Mouse (Mus musculus) frontal cortex, postnatal 25 days (tissue): ENCODE data around the gene Trmt10a.
A peak's percentile ranks its signal among the peaks of the same experiment; 100 is the strongest.

Experiments used
- DNase-seq, 2 experiments: peaks; one replicate each; pipeline ENCODE4 v3.0.0; 2022; ENCODE audit warnings: low spot score in 2 of 2

Gene Trmt10a

DNA sequence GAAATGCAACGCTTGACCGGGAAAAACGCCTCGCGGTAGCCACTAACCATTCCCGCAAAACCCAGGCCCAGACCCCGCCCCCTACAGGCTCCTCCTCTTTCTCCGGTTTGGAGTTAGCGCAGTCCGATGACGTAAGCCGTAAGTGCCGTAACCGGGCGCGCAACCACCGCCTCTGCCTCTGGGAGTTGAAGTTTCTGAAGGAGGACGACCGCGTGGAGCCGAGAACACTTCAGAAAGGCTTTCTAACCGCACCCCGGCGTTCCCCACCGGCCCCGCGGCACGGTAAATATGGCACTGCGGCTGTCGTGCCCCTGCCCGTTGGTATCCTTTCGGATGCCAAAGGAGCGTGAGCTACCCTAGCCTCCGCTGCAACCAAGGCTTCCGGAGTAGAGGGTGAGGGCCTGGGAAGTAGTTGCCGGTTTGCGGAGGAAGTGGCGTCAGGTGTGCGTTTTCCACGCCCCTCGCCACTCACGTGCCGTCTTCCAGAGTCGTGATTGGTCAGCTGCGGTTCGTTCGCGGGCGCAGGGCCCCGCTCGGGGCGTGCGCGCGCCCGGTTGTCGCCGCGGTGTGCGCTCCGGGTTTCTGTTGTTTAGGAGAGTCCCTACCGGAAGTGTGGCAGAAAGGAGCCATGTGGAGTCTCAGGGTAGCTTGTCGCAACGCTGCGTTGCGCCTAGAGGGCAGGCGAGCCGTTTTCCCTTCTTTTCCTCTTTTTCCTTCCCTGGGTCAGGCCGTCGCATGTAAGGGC is at the start of gene Trmt10a:
Gene Trmt10a (plus strand): TSS at position 134 of the 745 bp plus-strand sequence.
- peak; percentile 96 to 98 for DNase-seq

DNA sequence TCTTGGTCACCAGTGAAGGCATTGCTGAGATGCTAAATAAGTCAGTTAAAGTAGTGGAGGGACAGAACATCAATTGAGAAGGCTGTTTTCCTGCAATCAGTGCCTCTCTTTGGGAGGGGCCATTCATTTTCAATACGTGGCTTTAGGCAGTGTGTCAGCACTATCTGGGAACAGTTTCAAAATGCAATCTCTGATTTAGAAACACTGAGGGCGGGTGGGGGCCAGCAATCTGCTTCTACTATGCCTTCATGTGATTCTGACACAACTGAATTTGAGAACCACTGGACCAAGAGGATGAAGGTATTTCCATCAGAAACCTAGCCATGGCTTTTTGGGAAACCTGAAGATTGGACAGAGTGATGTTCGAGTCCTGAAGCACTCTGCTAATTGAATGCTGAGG is 47.9 kb upstream of the Trmt10a start:
- DNase-seq: peak; percentile 24 to 28

DNA sequence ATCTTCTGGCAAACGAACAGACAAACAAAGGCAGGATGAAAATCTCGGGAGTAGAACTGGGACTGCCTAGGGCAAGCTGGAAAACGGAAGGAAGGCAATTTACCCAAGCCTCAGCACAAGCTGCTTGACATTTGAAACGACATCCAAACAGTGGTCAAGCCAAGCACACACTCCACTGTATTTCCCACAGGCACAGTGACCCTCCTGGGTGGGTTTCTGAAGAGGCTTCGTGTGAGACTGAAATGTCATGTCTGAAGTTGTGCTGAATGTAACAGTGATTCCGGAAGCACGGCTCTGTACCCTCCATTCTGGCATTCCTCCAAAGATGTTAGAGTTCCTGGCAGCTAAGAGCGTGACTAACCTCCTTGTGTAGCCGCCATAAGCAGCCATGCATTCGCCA is 47.5 kb upstream of the Trmt10a start:
- DNase-seq: no peak

DNA sequence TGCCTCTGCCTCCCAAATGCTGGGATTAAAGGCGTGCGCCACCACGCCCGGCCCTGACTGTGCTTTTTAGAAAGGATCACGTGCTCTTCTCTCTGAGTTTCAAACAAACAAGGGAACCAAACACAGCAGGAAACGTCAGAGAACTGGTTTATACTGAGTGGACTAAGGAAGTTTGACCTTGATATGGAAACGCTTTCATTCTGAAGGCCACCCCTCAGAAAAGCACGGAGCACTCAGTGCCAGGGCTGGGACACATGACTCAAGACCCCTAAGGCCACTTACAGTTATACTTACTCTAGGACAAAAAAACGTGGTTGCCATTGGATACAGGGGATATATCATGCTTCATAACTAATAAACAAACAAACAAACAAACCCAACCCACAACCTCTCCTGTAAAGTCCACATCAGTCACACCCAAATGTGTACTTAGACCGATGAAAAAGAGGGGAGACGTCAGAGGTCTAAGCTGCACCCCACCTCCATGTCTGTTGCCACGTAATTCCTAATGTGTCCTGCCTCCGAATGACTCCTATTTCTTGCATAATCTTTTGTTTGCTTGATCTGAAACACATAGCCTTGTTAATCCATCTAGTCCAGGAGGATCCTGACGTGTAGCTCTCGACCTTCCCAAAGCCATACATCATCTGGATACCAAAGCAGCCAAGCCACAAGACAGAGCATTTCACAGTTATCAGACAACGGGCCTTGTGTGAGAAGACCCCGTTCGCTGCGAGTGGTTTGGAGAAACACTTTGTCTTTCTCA is 46.8 kb upstream of the Trmt10a start:
- DNase-seq: no peak

DNA sequence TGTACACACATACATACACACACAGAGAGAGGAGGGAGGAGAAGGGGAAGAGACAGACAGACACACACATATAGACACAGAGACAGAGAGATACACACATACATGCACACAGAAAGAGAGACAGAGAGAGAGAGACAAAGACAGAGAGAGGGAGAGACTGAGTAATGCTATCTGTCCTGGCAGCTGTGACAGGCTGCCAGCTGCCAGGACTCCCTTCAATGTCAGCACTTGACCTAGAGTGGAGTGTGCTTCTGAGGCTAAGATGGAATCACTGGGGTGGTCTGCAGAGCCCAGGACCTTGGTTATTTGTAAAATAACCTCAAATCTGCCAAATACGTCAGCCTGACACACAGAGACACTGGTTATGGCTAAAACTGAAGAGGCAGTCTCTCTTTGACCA is 45.5 kb upstream of the Trmt10a start:
- DNase-seq: no peak

DNA sequence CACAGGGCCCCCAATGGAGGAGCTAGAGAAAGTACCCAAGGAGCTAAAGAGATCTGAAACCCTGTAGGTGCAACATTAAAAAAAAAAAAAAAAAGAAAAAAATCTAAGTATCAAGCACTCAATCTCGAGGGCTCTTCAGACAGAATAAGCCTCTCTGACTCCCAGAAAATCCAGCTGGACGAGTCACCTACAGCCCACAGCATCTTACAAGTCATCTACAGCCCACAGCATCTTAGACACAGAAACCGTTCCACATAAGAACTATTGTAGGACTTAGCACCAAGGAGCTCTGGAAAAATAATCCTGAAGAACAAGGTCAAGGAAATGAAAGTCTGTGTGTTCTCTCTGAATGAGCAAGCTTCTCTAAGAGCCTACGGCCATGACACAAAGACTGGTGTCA is 41.3 kb upstream of the Trmt10a start:
- no peak for DNase-seq

DNA sequence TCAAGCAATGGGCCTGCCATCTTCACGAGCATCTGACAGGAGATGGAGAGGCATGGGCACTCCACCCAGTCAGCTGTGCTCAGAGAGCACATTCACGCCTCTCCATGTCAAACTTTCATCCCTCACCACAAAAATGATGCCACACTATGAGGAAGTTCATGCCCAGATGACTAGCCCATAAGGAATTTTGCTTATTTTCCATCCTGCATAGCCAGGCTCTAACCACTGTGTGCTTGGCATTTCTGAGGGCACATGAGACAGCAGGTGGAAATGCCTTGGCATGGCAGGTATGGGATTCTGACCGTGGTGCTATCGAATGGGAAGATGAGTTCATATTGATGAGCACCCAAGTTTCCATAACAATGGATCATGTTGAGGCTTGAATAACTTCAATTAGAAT is 39.6 kb upstream of the Trmt10a start:
- no peak for DNase-seq

DNA sequence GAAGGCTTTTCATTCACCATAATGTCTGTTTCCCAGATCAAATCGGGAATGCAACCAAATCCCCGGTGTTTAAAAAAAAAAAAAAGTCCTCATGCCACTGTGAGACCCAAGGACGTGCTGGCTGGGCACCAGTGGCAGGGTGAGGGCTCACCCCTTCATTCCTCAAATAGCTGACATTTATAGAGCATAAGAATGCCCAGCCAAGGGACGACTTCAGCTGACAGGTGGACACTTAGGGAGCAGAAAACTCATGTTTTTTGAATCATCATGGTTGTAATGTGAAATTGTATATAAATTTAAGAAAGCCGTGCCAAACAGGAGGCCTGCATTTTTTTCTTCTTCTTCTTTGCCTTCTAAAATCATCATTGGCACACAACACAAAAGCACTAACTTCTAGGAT is 38.2 kb upstream of the Trmt10a start:
- no peak for DNase-seq

DNA sequence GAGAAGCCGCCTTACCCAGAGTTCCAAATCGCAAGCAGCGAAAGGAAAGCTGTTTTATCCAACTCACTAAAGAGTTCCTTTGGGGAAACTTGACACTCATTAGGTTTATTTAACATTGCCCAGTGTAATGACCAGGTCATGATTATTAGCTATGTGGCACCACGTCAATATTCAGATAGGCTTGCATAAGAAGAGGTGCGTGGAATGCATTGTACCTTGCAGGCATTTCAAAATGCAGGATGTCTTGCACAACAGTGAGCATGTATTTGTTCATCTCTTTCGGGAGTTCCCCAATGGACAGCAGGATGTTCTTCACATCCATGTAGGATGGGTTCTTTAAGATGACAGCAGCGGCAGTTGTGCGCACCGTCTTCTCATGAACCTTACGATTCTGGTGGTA is 36.4 kb upstream of the Trmt10a start:
- DNase-seq: no peak

DNA sequence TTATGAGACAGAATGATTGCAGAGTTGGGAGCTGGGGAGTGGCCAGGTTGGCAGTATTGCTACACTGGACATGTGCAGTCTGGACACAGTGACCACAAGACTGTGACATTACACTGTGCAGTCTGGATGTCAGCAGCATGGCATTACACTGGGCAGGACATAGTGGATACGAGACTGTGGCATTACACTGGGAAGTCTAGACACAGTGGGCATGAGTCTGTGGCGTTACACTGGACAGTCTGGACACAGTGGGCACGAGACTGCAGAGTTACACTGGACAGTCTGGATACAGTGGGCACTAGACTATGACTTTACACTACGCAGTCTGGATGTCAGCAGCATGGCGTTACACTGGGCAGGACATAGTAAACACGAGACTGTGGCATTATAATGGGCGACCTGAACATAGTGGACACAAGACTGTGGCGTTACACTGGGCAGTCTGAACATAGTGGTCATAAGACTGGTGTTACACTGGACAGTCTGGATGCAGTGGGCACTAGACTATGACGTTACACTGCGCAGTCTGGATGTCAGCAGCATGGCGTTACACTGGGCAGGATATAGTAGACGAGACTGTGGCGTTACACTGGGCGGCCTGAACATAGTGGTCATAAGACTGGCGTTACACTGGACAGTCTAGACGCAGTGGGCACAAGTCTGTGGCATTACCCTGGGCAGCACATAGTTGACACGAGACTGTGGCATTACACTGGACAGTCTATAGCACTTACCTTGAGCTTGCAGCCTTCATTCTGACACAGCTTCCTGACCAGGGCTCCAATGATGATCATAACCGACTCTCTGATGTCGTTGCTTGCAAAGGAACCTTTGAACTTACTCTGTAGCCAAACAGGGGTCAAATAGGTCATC is 32.1 kb upstream of the Trmt10a start:
- DNase-seq: no peak

DNA sequence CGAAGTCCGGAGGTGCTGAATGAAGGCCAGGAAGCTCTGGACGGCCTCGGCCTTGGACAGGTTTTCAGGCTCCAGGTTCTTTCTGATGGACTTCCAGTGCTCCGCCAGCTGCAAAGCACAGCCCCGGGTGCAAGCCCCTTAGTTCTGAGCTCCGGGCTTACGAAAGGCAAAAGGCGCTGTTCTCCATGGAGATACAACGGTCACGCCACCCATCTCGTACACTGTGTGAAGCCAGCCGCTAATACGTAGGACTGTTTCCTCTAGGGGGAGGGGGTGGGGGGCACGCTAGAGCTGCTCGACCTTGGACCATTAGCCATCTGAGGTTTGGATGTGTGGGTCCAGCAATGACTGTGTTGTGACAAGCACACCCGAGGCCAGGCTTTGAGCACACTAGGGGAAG is 29.1 kb upstream of the Trmt10a start:
- DNase-seq: no peak

DNA sequence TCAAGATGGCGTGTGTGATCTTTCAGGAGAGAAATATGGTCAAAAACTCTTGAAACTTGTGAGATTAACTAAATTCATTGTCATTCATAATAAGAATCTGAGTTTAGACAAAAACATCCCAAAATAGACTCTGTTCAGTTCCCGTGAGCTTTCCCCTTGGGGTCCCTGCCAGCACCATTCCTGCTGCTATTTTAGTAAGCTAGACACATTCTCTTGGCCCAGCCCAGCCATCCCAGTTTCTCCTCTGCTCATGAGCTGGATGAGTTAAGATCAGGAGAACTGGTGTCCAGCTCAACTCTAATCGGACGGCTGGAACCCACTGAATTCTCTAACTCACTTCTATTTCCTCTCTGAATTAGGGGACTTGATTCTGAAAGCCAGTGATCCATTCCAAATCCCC is 26.4 kb upstream of the Trmt10a start:
- DNase-seq: no peak

DNA sequence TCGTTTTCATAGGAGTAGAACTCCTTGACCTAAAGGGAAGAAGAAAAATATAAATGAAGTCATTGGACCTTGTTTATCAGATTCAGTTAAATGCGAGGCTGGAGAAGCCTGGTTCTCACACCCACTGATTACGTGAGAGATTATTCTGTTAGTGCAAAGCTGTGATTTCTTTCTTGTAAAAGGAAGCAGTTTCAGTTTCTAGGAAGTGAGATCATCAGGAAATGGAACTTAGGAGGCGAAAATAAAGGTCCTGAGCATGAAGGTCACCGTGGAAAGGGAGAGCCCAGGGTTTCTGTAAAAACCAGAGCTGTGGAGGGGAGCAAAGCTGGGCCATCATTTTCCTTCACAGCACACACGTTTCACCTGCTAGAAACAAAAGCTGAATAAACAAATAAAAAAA is 24.9 kb upstream of the Trmt10a start:
- DNase-seq: no peak

DNA sequence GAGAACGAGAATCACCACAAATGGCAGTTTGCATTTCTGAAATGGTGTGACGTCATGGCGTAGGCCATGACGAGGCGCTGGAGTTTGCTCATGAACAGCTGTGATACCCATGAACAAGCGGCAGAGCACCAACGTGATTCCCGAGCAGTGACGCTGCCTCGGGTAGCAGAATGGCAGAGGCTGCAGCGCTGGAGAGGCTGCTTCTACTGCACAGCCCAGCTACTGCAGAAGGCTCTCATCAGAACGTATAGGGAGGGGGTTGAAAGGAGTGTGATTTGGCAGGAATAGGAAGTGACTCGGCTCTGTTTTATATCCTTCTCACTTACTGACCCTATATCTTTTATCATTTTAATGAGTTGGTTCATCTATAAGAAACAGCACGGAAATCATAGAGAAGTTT is 24.4 kb upstream of the Trmt10a start:
- no peak for DNase-seq

DNA sequence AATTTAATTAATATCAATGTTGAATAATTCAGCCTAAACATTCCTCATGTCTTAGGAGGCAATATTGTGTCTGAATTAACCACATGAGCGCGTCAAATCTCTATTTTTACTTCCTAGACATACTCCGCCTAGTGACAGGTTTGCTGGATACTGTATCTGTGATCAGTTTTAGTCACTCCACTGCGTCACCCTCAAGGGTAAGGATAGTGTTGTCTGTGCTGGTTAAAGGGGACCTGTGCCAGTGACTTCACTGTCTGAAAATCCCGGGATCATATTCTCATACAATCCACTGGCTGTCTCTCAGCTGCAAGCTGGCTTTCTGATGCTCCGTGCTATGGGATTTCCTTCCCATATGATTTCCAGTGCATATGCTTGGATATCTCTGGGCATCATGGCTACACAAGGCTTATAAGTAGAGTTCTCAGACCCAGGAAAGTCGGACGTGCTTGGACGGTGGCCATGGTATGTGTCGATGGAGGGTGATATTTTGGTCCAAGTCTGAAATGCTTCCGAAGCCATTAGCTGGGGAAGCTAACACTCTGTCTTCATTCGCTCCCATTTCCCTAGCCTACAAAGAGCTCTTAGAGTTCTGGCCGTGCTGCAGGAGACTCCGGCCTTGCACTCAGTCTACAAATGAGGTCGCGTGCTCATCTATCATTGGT is 23.7 kb upstream of the Trmt10a start:
- no peak for DNase-seq

DNA sequence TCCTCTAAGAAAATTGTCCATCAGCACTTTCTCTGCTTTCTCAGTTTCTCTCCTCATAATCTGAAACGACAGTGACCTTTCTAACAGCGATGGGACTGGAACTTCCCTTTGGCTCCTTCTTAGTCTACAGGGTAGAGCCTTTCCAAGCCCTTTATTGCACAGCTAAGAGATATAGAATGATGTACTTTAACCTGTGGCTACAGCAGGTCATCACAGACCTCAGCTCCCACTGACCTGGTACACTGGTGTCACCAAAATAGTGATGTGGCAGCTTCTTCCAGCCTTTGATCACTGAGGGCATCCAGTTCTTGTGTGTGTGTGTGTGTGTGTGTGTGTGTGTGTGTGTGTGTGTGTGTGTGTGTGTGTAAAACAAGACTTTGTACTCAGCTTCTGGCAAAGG is 21.8 kb upstream of the Trmt10a start:
- no peak for DNase-seq

DNA sequence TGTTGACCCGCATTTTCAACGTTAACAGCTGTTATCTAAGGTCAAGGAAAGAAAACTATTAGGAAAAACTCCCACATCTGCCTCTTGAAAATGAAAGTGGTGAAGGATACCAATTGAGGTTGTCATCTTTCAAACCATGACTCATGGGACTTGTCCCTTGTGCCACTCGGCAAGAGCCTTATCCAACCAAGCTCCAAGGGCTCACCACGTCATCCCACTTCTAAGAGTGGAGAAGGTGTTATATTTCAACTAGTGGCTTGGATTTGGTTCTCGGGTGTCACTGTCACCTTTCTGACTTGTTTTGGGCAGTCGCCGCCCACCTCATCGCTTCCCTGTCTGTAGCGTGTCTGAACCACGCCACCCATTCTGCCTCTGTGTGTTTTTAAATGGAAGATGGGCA is 19.4 kb upstream of the Trmt10a start:
- DNase-seq: no peak

DNA sequence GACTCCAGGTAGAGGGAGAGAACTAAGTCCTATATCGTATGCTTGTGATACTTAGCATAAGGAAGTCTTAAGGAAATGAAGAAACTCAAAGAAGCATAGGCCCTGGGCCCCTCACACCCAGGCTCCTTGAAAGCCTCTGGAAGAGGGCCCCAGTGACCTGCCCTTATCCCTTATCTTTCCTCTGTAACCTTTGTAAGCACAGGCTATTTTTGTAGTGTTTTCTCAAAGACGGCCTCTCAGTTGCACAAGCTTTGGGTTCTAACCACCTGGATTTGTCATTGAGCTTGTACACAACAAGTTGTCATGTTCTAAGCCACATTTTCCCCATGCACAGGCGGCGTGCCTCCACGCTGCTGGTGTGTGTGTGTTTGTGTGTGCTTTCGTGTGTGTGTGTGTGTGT is 14.1 kb upstream of the Trmt10a start:
- DNase-seq: no peak

DNA sequence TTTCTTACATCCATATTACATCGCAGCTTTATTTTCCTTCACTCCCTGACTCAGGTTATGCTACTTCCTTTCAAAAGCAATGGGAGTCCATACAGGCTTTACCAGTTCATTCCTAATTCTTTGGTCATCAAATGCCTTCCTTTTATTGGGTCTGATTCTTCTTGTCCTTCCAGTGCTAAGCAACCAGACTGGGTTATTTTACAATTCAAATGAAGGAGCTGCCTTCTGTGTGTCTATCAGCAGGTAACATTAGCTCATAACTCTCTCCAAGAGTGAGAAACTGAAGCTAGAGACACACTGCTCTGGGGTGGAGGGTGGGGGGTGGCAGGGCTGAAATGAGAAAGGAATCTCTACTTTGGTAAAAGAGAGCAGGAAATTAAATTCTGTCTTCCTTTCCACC is 12.6 kb upstream of the Trmt10a start:
- DNase-seq: no peak

DNA sequence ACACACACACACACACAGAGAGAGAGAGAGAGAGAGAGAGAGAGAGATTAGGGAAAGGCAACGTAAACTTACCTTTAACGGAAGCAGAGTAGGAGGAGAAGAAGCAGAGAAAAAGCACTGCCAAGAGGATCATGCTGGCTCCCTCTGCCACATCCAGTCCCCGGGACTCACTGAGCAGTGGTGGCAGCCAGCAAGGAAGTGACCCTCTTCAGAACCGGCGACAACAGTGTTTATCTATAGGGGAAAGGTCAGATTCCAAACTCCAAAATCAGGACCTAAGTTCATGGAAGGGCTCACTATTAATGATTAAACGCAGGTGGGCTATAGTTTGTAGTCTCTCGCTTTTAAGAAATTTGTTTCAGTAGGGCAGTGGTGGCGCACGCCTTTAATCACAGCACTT is 12.1 kb upstream of the Trmt10a start:
- DNase-seq: no peak

DNA sequence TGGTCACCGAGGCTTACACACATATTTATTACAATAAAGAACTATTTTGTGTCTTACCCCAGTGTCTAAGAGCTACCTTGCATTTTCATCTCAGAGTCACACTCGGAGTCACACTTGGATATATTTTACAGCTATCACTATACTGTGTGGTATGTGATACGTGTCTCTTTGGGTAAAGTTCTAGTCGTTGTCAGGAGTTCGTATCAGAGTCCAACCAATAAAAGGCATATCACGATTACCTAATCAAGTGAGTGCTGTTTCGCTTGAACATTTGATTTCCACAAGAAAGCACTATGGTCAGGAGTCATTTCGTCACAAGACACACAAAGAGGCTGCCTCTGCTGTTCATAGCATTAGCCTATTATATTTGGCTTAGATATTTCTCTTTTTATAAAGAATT is 9.8 kb upstream of the Trmt10a start:
- no peak for DNase-seq

DNA sequence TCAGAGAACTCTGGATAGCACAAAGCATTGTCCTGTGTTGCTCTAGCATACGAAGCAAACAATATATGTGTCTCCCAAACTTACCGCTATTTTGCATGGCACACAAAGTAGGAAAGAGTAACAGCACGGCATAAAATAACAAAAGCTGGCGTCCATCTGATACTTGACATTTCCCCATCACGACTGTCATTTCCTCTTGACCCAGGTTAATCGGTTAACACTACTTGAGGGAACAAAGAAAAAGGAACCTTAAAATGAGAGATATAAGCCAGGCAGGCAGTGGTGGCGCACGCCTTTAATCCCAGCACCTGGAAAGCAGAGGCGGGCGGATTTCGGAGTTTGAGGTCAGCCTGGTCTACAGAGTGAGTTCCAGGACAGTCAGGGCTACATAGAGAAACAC is 9.3 kb upstream of the Trmt10a start:
- DNase-seq: no peak
